Mouse (Mus musculus): Measurements from ENCODE around the gene Tet2. TPM values are rescaled to one million over a fixed set of nuclear protein-coding genes. Genes with fewer than 3 reads are reported as not detected.

Gene Tet2
- polyA plus RNA-seq, 1 experiment from 2014 or later, result 5.1 TPM

- H3K4me3 ChIP-seq, result no peak overlapping the region
- no peaks in the 10 kb centered on the region for H3K4me1 ChIP-seq
- no peaks in the 10 kb centered on the region for H3K9me3 ChIP-seq (replicated peaks)
- H3K27ac ChIP-seq, result no peak overlapping the region
- peaks cover 52% of the 10 kb centered on the region for H3K36me3 ChIP-seq
- no peak for ATAC-seq
- no peak overlapping the region for H3K4me2 ChIP-seq
- H3K9ac ChIP-seq, result no peak overlapping the region
- H3K27me3 ChIP-seq (replicated peaks), result no peaks in the 10 kb centered on the region
- 85% methylated on average over 7 of the region's 7 CpGs for WGBS (ENCODE audit: insufficient replicate concordance)
Measured at GRCm38 (mm10) chr3:133468883-133469282, 76.1 kb downstream of the Tet2 start.

GRCm38 (mm10) chr3:133463233-133463632, 81.7 kb downstream of the Tet2 start:
- H3K27me3 ChIP-seq (replicated peaks), result no peaks in the 10 kb centered on the region
- no peak for ATAC-seq
- no peak overlapping the region for H3K4me2 ChIP-seq
- 61% methylated on average over 3 of the region's 3 CpGs for WGBS (ENCODE audit: insufficient replicate concordance)
- no peaks in the 10 kb centered on the region for H3K4me1 ChIP-seq
- no peak overlapping the region for H3K9ac ChIP-seq
- no peaks in the 10 kb centered on the region for H3K9me3 ChIP-seq (replicated peaks)
- no peak overlapping the region for H3K27ac ChIP-seq
- H3K4me3 ChIP-seq, result no peak overlapping the region
- peaks cover 21% of the 10 kb centered on the region for H3K36me3 ChIP-seq

GRCm38 (mm10) chr3:133462485-133462884, 82.5 kb downstream of the Tet2 start:
- 79% methylated on average over 6 of the region's 6 CpGs for WGBS (ENCODE audit: insufficient replicate concordance)
- H3K4me2 ChIP-seq, result no peak overlapping the region
- no peaks in the 10 kb centered on the region for H3K9me3 ChIP-seq (replicated peaks)
- H3K27ac ChIP-seq, result no peak overlapping the region
- H3K36me3 ChIP-seq, result peaks cover 14% of the 10 kb centered on the region
- no peak overlapping the region for H3K4me3 ChIP-seq
- H3K4me1 ChIP-seq, result no peaks in the 10 kb centered on the region
- H3K9ac ChIP-seq, result no peak overlapping the region
- ATAC-seq, result no peak
- H3K27me3 ChIP-seq (replicated peaks), result no peaks in the 10 kb centered on the region

- no peaks in the 10 kb centered on the region for H3K27me3 ChIP-seq (replicated peaks)
- H3K9ac ChIP-seq, result no peak overlapping the region
- H3K4me2 ChIP-seq, result no peak overlapping the region
- H3K4me1 ChIP-seq, result no peaks in the 10 kb centered on the region
- 72% methylated on average over 3 of the region's 3 CpGs for WGBS (ENCODE audit: insufficient replicate concordance)
- no peak overlapping the region for H3K27ac ChIP-seq
- peaks cover 10% of the 10 kb centered on the region for H3K36me3 ChIP-seq
- no peaks in the 10 kb centered on the region for H3K9me3 ChIP-seq (replicated peaks)
- no peak for ATAC-seq
- H3K4me3 ChIP-seq, result no peak overlapping the region
Measured at GRCm38 (mm10) chr3:133462059-133462458, 82.9 kb downstream of the Tet2 start.

- 72% methylated on average over 1 of the region's 1 CpGs for WGBS (ENCODE audit: insufficient replicate concordance)
- Histone ChIP-seq H3K27ac (no peak overlapping the region), H3K9me3 (replicated peaks) (no peaks in the 10 kb centered on the region), H3K4me3 (no peak overlapping the region), H3K4me1 (no peaks in the 10 kb centered on the region), H3K27me3 (replicated peaks) (no peaks in the 10 kb centered on the region), H3K36me3 (no peaks in the 10 kb centered on the region), H3K9ac (no peak overlapping the region), H3K4me2 (no peak overlapping the region)
- ATAC-seq, result no peak
Measured at GRCm38 (mm10) chr3:133459174-133459573, 85.8 kb downstream of the Tet2 start.

GRCm38 (mm10) chr3:133453896-133454295, 91.0 kb downstream of the Tet2 start:
- Histone ChIP-seq H3K4me3 (no peak overlapping the region), H3K9me3 (replicated peaks) (no peaks in the 10 kb centered on the region), H3K27ac (no peak overlapping the region), H3K9ac (no peak overlapping the region), H3K36me3 (no peaks in the 10 kb centered on the region), H3K4me1 (no peaks in the 10 kb centered on the region), H3K4me2 (no peak overlapping the region), H3K27me3 (replicated peaks) (no peaks in the 10 kb centered on the region)
- ATAC-seq, result no peak
- WGBS (ENCODE audit: insufficient replicate concordance), result 71% methylated on average over 8 of the region's 8 CpGs

GRCm38 (mm10) chr3:133436919-133437320, 108.0 kb downstream of the Tet2 start:
- Histone ChIP-seq H3K4me2 (no peak overlapping the region), H3K27me3 (replicated peaks) (no peaks in the 10 kb centered on the region), H3K9ac (no peak overlapping the region), H3K36me3 (no peaks in the 10 kb centered on the region), H3K4me1 (no peaks in the 10 kb centered on the region), H3K9me3 (replicated peaks) (no peaks in the 10 kb centered on the region), H3K27ac (no peak overlapping the region), H3K4me3 (no peak overlapping the region)
- no peak for ATAC-seq
- WGBS (ENCODE audit: insufficient replicate concordance), result 73% methylated on average over 6 of the region's 6 CpGs

- ATAC-seq, result no peak
- Histone ChIP-seq H3K4me3 (no peak overlapping the region), H3K27me3 (replicated peaks) (no peaks in the 10 kb centered on the region), H3K9me3 (replicated peaks) (no peaks in the 10 kb centered on the region), H3K4me1 (no peaks in the 10 kb centered on the region), H3K9ac (no peak overlapping the region), H3K4me2 (no peak overlapping the region), H3K36me3 (no peaks in the 10 kb centered on the region), H3K27ac (no peak overlapping the region)
- WGBS (ENCODE audit: insufficient replicate concordance), result 56% methylated on average over 4 of the region's 4 CpGs
Measured at GRCm38 (mm10) chr3:133436279-133436860, 108.6 kb downstream of the Tet2 start.

- no peak overlapping the region for H3K4me3 ChIP-seq
- 38% methylated on average over 1 of the region's 1 CpGs for WGBS (ENCODE audit: insufficient replicate concordance)
- no peaks in the 10 kb centered on the region for H3K36me3 ChIP-seq
- H3K27ac ChIP-seq, result no peak overlapping the region
- H3K4me2 ChIP-seq, result no peak overlapping the region
- H3K9me3 ChIP-seq (replicated peaks), result no peaks in the 10 kb centered on the region
- no peaks in the 10 kb centered on the region for H3K27me3 ChIP-seq (replicated peaks)
- no peaks in the 10 kb centered on the region for H3K4me1 ChIP-seq
- no peak for ATAC-seq
- no peak overlapping the region for H3K9ac ChIP-seq
Measured at GRCm38 (mm10) chr3:133435774-133436148, 109.2 kb downstream of the Tet2 start.

GRCm38 (mm10) chr3:133435141-133435773, 109.7 kb downstream of the Tet2 start:
- 78% methylated on average over 6 of the region's 6 CpGs for WGBS (ENCODE audit: insufficient replicate concordance)
- no peaks in the 10 kb centered on the region for H3K36me3 ChIP-seq
- H3K9me3 ChIP-seq (replicated peaks), result no peaks in the 10 kb centered on the region
- H3K4me2 ChIP-seq, result no peak overlapping the region
- no peak overlapping the region for H3K4me3 ChIP-seq
- no peak overlapping the region for H3K9ac ChIP-seq
- ATAC-seq, result no peak
- no peak overlapping the region for H3K27ac ChIP-seq
- H3K4me1 ChIP-seq, result no peaks in the 10 kb centered on the region
- no peaks in the 10 kb centered on the region for H3K27me3 ChIP-seq (replicated peaks)

- H3K4me1 ChIP-seq, result no peaks in the 10 kb centered on the region
- no peaks in the 10 kb centered on the region for H3K27me3 ChIP-seq (replicated peaks)
- no peak overlapping the region for H3K9ac ChIP-seq
- H3K27ac ChIP-seq, result no peak overlapping the region
- H3K4me3 ChIP-seq, result no peak overlapping the region
- no peaks in the 10 kb centered on the region for H3K36me3 ChIP-seq
- ATAC-seq, result no peak
- no peak overlapping the region for H3K4me2 ChIP-seq
- 59% methylated on average over 4 of the region's 4 CpGs for WGBS (ENCODE audit: insufficient replicate concordance)
- no peaks in the 10 kb centered on the region for H3K9me3 ChIP-seq (replicated peaks)
Measured at GRCm38 (mm10) chr3:133429394-133430173, 115.4 kb downstream of the Tet2 start.

GRCm38 (mm10) chr3:133428003-133428402, 116.9 kb downstream of the Tet2 start:
- Histone ChIP-seq H3K27me3 (replicated peaks) (no peaks in the 10 kb centered on the region), H3K9ac (no peak overlapping the region), H3K36me3 (no peaks in the 10 kb centered on the region), H3K4me1 (no peaks in the 10 kb centered on the region), H3K9me3 (replicated peaks) (no peaks in the 10 kb centered on the region), H3K4me3 (no peak overlapping the region), H3K4me2 (no peak overlapping the region), H3K27ac (no peak overlapping the region)
- 60% methylated on average over 4 of the region's 4 CpGs for WGBS (ENCODE audit: insufficient replicate concordance)
- ATAC-seq, result no peak

Data from liver, embryonic 12.5 days (tissue).